Mouse (Mus musculus) MEL (cell line): ENCODE results near the gene Eif2s1. TPM values are rescaled to one million over a fixed set of nuclear protein-coding genes. Genes with fewer than 3 reads are reported as not detected.

Experiments used
- DNase-seq: peaks from one replicate; pipeline ENCODE4 v3.0.0; 2011; ENCODE audit warnings: low read depth, low spot score
- H3K27ac ChIP-seq: 2 replicates; pipeline ENCODE4 v1.5.1; 2012; ENCODE audit warnings: low read depth, mild to moderate bottlenecking, control low read depth, low read length, moderate library complexity; ENCODE audit not compliant: control insufficient read depth
- H3K27me3 ChIP-seq, 2 experiments: fragments of 150-350 bp in 1 of 2; sonication (generic) in 1 of 2; 2 replicates each; pipeline ENCODE4 v1.6.1; 2012; ENCODE audit warnings: low read length in 2 of 2, mild to moderate bottlenecking in 2 of 2, improper control_type of control experiment in 1 of 2, moderate library complexity in 1 of 2; ENCODE audit not compliant: insufficient read depth in 2 of 2, control insufficient read depth in 1 of 2
- H3K36me3 ChIP-seq, 2 experiments: 2 replicates each; pipeline ENCODE4 v1.6.1; 2012 to 2014; ENCODE audit warnings: low read length in 2 of 2, improper control_type of control experiment in 1 of 2, inconsistent platforms in 1 of 2, mild to moderate bottlenecking in 1 of 2; ENCODE audit not compliant: insufficient read depth in 2 of 2, control insufficient read depth in 1 of 2
- H3K4me1 ChIP-seq, 2 experiments: fragments of 150-350 bp in 1 of 2; sonication (generic) in 1 of 2; 2 replicates each; pipeline ENCODE4 v1.6.1; 2012; ENCODE audit warnings: low read length in 2 of 2, improper control_type of control experiment in 1 of 2, mild to moderate bottlenecking in 1 of 2; ENCODE audit not compliant: insufficient read depth in 2 of 2, control insufficient read depth in 1 of 2
- H3K4me3 ChIP-seq, 2 experiments: fragments of 150-350 bp in 1 of 2; sonication (generic) in 1 of 2; 2 replicates each; pipeline ENCODE4 v1.5.1; 2012; ENCODE audit warnings: low read depth in 2 of 2, low read length in 2 of 2, mild to moderate bottlenecking in 2 of 2, moderate library complexity in 2 of 2, control low read depth in 1 of 2, improper control_type of control experiment in 1 of 2; ENCODE audit not compliant: control insufficient read depth in 1 of 2, insufficient read depth in 1 of 2
- H3K79me2 ChIP-seq: 2 replicates; pipeline ENCODE4 v1.6.1; 2012; ENCODE audit warnings: mild to moderate bottlenecking, low read length, moderate library complexity; ENCODE audit not compliant: control insufficient read depth, poor library complexity, insufficient read depth
- H3K9ac ChIP-seq: 2 replicates; pipeline ENCODE4 v1.6.1; 2012; ENCODE audit warnings: low read depth, mild to moderate bottlenecking, control low read depth, low read length, moderate library complexity; ENCODE audit not compliant: control insufficient read depth, poor library complexity, severe bottlenecking
- H3K9me3 ChIP-seq: fragments of 150-350 bp; sonication (generic); replicated peaks from 2 replicates; pipeline ENCODE4 v1.6.1; 2012; ENCODE audit warnings: mild to moderate bottlenecking, low read length, improper control_type of control experiment, moderate library complexity; ENCODE audit not compliant: insufficient read depth
- CHD1 ChIP-seq: IDR thresholded peaks from 2 replicates; pipeline ENCODE4 v1.6.1; 2012; ENCODE audit warnings: low read depth, mild to moderate bottlenecking, inconsistent platforms, low read length, improper control_type of control experiment
- CHD2 ChIP-seq: IDR thresholded peaks from 2 replicates; pipeline ENCODE4 v1.6.1; 2011; ENCODE audit warnings: low read length, improper control_type of control experiment
- CTCF ChIP-seq, 3 experiments: IDR thresholded peaks in 2 of 3; conservative IDR thresholded peaks in 1 of 3; 2 replicates each; pipeline ENCODE4 v1.5.1; 2011 to 2012; ENCODE audit warnings: low read length in 3 of 3, low read depth in 2 of 3, mild to moderate bottlenecking in 2 of 3, improper control_type of control experiment in 1 of 3, inconsistent platforms in 1 of 3, mixed read lengths in 1 of 3, moderate library complexity in 1 of 3; ENCODE audit not compliant: control insufficient read depth in 1 of 3, insufficient read depth in 1 of 3, poor library complexity in 1 of 3, severe bottlenecking in 1 of 3
- ELF1 ChIP-seq: IDR thresholded peaks from 2 replicates; pipeline ENCODE4 v1.6.1; 2014; ENCODE audit warnings: low read depth, mild to moderate bottlenecking, inconsistent platforms, low read length, improper control_type of control experiment, moderate library complexity
- EP300 ChIP-seq, 2 experiments: IDR thresholded peaks; 2 replicates each; pipeline ENCODE4 v1.6.1; 2011; ENCODE audit warnings: improper control_type of control experiment in 2 of 2, low read length in 2 of 2, low read depth in 1 of 2, mild to moderate bottlenecking in 1 of 2
- GATA1 ChIP-seq: IDR thresholded peaks from 2 replicates; pipeline ENCODE4 v1.6.1; 2011; ENCODE audit warnings: low read depth, low read length, improper control_type of control experiment
- JUND ChIP-seq: IDR thresholded peaks from 2 replicates; pipeline ENCODE4 v1.6.1; 2011; ENCODE audit warnings: low read depth, mild to moderate bottlenecking, improper control_type of control experiment, low read length
- MAFK ChIP-seq: IDR thresholded peaks from 2 replicates; pipeline ENCODE4 v1.6.1; 2011; ENCODE audit warnings: low read depth, mild to moderate bottlenecking, low read length, improper control_type of control experiment, borderline replicate concordance
- MAX ChIP-seq: IDR thresholded peaks from 2 replicates; pipeline ENCODE4 v1.6.1; 2011; ENCODE audit warnings: low read length, improper control_type of control experiment
- MXI1 ChIP-seq: IDR thresholded peaks from 2 replicates; pipeline ENCODE4 v1.6.1; 2011; ENCODE audit warnings: mild to moderate bottlenecking, low read depth, low read length, improper control_type of control experiment
- POLR2A ChIP-seq, 2 experiments: IDR thresholded peaks; 2 replicates each; pipeline ENCODE4 v1.6.1; 2011 to 2012; ENCODE audit warnings: low read length in 2 of 2, mild to moderate bottlenecking in 2 of 2, control low read depth in 1 of 2, improper control_type of control experiment in 1 of 2, low read depth in 1 of 2, moderate library complexity in 1 of 2; ENCODE audit not compliant: control insufficient read depth in 1 of 2, insufficient read depth in 1 of 2, poor library complexity in 1 of 2
- POLR2AphosphoS2 ChIP-seq: IDR thresholded peaks from 2 replicates; pipeline ENCODE4 v1.6.1; 2011; ENCODE audit warnings: low read length, improper control_type of control experiment
- RAD21 ChIP-seq: IDR thresholded peaks from 2 replicates; pipeline ENCODE4 v1.6.1; 2011; ENCODE audit warnings: mild to moderate bottlenecking, low read depth, low read length, improper control_type of control experiment
- SMC3 ChIP-seq: IDR thresholded peaks from 2 replicates; pipeline ENCODE4 v1.6.1; 2011; ENCODE audit warnings: low read depth, low read length, improper control_type of control experiment
- TCF12 ChIP-seq: IDR thresholded peaks from 2 replicates; pipeline ENCODE4 v1.6.1; 2014; ENCODE audit warnings: low read depth, mild to moderate bottlenecking, inconsistent platforms, low read length, improper control_type of control experiment, moderate library complexity
- UBTF ChIP-seq: IDR thresholded peaks from 2 replicates; pipeline ENCODE4 v1.6.1; 2012; ENCODE audit warnings: low read depth, mild to moderate bottlenecking, inconsistent platforms, low read length, improper control_type of control experiment, moderate library complexity, borderline replicate concordance; ENCODE audit not compliant: insufficient read depth
- ZC3H11A ChIP-seq: IDR thresholded peaks from 2 replicates; pipeline ENCODE4 v1.6.1; 2012; ENCODE audit warnings: low read depth, mild to moderate bottlenecking, inconsistent platforms, low read length, improper control_type of control experiment
- ZKSCAN1 ChIP-seq: IDR thresholded peaks from 2 replicates; pipeline ENCODE4 v1.6.1; 2012; ENCODE audit warnings: low read depth, mild to moderate bottlenecking, inconsistent platforms, low read length, improper control_type of control experiment, moderate library complexity
- ZNF384 ChIP-seq: IDR thresholded peaks from 2 replicates; pipeline ENCODE4 v1.6.1; 2012; ENCODE audit warnings: low read depth, mild to moderate bottlenecking, inconsistent platforms, low read length, improper control_type of control experiment
- polyA plus RNA-seq, 2 experiments: library from polyadenylated mRNA; stranded (reverse) in 1 of 2; unstranded in 1 of 2; fragments of >175 nt in 1 of 2; fragments of >200 nt in 1 of 2; gene quantifications; 2 replicates each; pipeline versions ENCODE4 v1.2.1 to v1.2.4; 2012; ENCODE audit warnings: low replicate concordance in 2 of 2, low read depth in 1 of 2; ENCODE audit not compliant: insufficient read length in 2 of 2, insufficient read depth in 1 of 2, missing spikeins in 1 of 2
- total RNA-seq: library from RNA; depleted of rRNA; stranded (reverse); fragments of 300-350 nt; gene quantifications from 2 replicates; pipeline ENCODE4 v1.2.3, GENCODE M21; 2012

Gene Eif2s1
- total and polyA plus RNA-seq, 3 experiments: 114 to 550 (median 197) TPM

- TF ChIP-seq ZNF384: no peak
- peak; percentile 79 to 90 for TF ChIP-seq POLR2A (IDR thresholded peaks at IDR 0.05; ENCODE audit: control insufficient read depth in 1 of 2, insufficient read depth in 1 of 2, low read depth in 1 of 2, low read length in 2 of 2, poor library complexity in 1 of 2)
- TF ChIP-seq CTCF (IDR thresholded peaks at IDR 0.05 in 2 of 3, conservative IDR thresholded peaks at IDR 0.05 in 1 of 3; ENCODE audit: control insufficient read depth in 1 of 3, insufficient read depth in 1 of 3, low read depth in 2 of 3, low read length in 3 of 3, poor library complexity in 1 of 3, severe bottlenecking in 1 of 3): peak; percentile 68 to 81 (median 81)
- no peak for TF ChIP-seq ZKSCAN1
Observed at GRCm38 (mm10) chr12:78861496-78862253, at the start of gene Eif2s1, which contains the start of gene Atp6v1d (continued).

GRCm38 (mm10) chr12:78814437-78814836 lies 47.2 kb upstream of the Eif2s1 start:
- Histone ChIP-seq H3K27me3 (no peaks in the 10 kb centered on the region), H3K36me3 (peaks cover 5 to 9% of the 10 kb centered on the region in 2 experiments), H3K79me2 (no peaks in the 10 kb centered on the region; the same call in 1 of the 2 replicates), H3K4me3 (no peak overlapping the region), H3K9ac (no peak overlapping the region), H3K9me3 (no peaks in the 10 kb centered on the region), H3K27ac (no peak overlapping the region), H3K4me1 (peaks cover 0 to 4% of the 10 kb centered on the region in 2 experiments; a peak in 2 of 4 replicates)
- peak; percentile 30 for DNase-seq
- TF ChIP-seq MAX (no peak), RAD21 (peak; percentile 26), EP300 (IDR thresholded peaks at IDR 0.05; ENCODE audit: low read depth in 1 of 2, low read length in 2 of 2) (no peak), SMC3 (peak; percentile 44), CTCF (IDR thresholded peaks at IDR 0.05 in 2 of 3, conservative IDR thresholded peaks at IDR 0.05 in 1 of 3; ENCODE audit: control insufficient read depth in 1 of 3, insufficient read depth in 1 of 3, low read depth in 2 of 3, low read length in 3 of 3, poor library complexity in 1 of 3, severe bottlenecking in 1 of 3) (peak in 1 of 3 experiments; percentile 31; a peak in 1 of 6 replicates)

GRCm38 (mm10) chr12:78834496-78834895 lies 27.1 kb upstream of the Eif2s1 start:
- Histone ChIP-seq H3K4me1 (no peaks in the 10 kb centered on the region), H3K36me3 (peaks cover 0 to 39% of the 10 kb centered on the region in 2 experiments; a peak in 2 of 4 replicates), H3K79me2 (no peaks in the 10 kb centered on the region), H3K4me3 (no peak overlapping the region), H3K9me3 (no peaks in the 10 kb centered on the region), H3K9ac (no peak overlapping the region), H3K27ac (no peak overlapping the region), H3K27me3 (no peaks in the 10 kb centered on the region)
- DNase-seq: no peak
- TF ChIP-seq ELF1 (no peak), UBTF (no peak), CTCF (IDR thresholded peaks at IDR 0.05 in 2 of 3, conservative IDR thresholded peaks at IDR 0.05 in 1 of 3; ENCODE audit: control insufficient read depth in 1 of 3, insufficient read depth in 1 of 3, low read depth in 2 of 3, low read length in 3 of 3, poor library complexity in 1 of 3, severe bottlenecking in 1 of 3) (no peak), EP300 (IDR thresholded peaks at IDR 0.05; ENCODE audit: low read depth in 1 of 2, low read length in 2 of 2) (no peak), MXI1 (no peak), CHD1 (no peak), GATA1 (no peak), CHD2 (no peak), JUND (no peak), TCF12 (no peak), MAX (no peak), POLR2AphosphoS2 (no peak), POLR2A (IDR thresholded peaks at IDR 0.05; ENCODE audit: control insufficient read depth in 1 of 2, insufficient read depth in 1 of 2, low read depth in 1 of 2, low read length in 2 of 2, poor library complexity in 1 of 2) (no peak), RAD21 (no peak), MAFK (no peak), ZNF384 (no peak), ZC3H11A (no peak)
